Mouse (Mus musculus) mouse embryonic stem cell (cell line): ENCODE data around the gene Ttc39a.

Experiments
- in situ Hi-C, 2 experiments: fragments of 300-500 bp; cut with MboI; formaldehyde crosslinking; loops; 1 replicate in 1 of 2; 3 replicates in 1 of 2; pipeline ENCODE4 v1.14.3; 2019 to 2020; ENCODE audit warnings: low sequenced_read_pairs in 2 of 2, low pct_unique_long_range_greater_than_20kb in 1 of 2, mixed read lengths in 1 of 2; ENCODE audit not compliant: unreplicated experiment in 1 of 2

Ttc39a gene

GRCm38 (mm10) chr4:109493581-109493980 lies 87.2 kb downstream of the Ttc39a start:
- in situ Hi-C loops = loop anchor here in 1 of 2 experiments (10.0 kb wide), 1 partner anchor 131 kb away; no protein-coding TSS in a partner anchor
